Mouse (Mus musculus) thymus, postnatal 10 days (tissue): Measurements from ENCODE around the gene Tmcc3.
"Not testable (repeated sequence)": the region's sequence is repeated elsewhere in the genome, so short reads cannot be mapped to it uniquely, and the experiment has no call there.

Experiments
- DNase-seq, 2 experiments: peaks; one replicate each; pipeline ENCODE4 v3.0.0; 2021; ENCODE audit warnings: low spot score in 2 of 2

The Tmcc3 gene

GRCm38 (mm10) chr10:94514506-94515178 lies 202.9 kb downstream of the Tmcc3 start:
- DNase-seq: peak; percentile 80 to 85

GRCm38 (mm10) chr10:94515179-94515545 lies 203.4 kb downstream of the Tmcc3 start:
- peak; percentile 77 for DNase-seq

GRCm38 (mm10) chr10:94515583-94515982 lies 203.8 kb downstream of the Tmcc3 start:
- DNase-seq: no peak

GRCm38 (mm10) chr10:94519887-94520286 lies 208.1 kb downstream of the Tmcc3 start:
- no peak for DNase-seq

GRCm38 (mm10) chr10:94520306-94521106 lies 208.8 kb downstream of the Tmcc3 start:
- DNase-seq: no peak

GRCm38 (mm10) chr10:94521107-94521401 lies 209.3 kb downstream of the Tmcc3 start:
- no peak for DNase-seq

GRCm38 (mm10) chr10:94521776-94522175 lies 210.0 kb downstream of the Tmcc3 start:
- no peak for DNase-seq

- peak in 1 of 2 experiments; percentile 31 for DNase-seq
These were observed 211.5 kb downstream of the Tmcc3 start for GRCm38 (mm10) chr10:94523297-94523696.

- DNase-seq: peak; percentile 75 to 83
These were observed 212.0 kb downstream of the Tmcc3 start for GRCm38 (mm10) chr10:94523711-94524156.

GRCm38 (mm10) chr10:94524966-94525365 lies 213.2 kb downstream of the Tmcc3 start:
- peak; percentile 20 to 40 for DNase-seq

- no peak for DNase-seq
These were observed 214.0 kb downstream of the Tmcc3 start for GRCm38 (mm10) chr10:94525784-94526183.

- no peak for DNase-seq
These were observed 215.1 kb downstream of the Tmcc3 start for GRCm38 (mm10) chr10:94526834-94527233.

GRCm38 (mm10) chr10:94527248-94527647 lies 215.5 kb downstream of the Tmcc3 start:
- no peak for DNase-seq

- DNase-seq: no peak
These were observed 218.3 kb downstream of the Tmcc3 start for GRCm38 (mm10) chr10:94530079-94530478.

- DNase-seq: no peak
These were observed 219.7 kb downstream of the Tmcc3 start for GRCm38 (mm10) chr10:94531482-94531881.

- DNase-seq: no peak
These were observed 221.5 kb downstream of the Tmcc3 start for GRCm38 (mm10) chr10:94533081-94533724.

- not testable (repeated sequence) for DNase-seq
These were observed 226.9 kb downstream of the Tmcc3 start for GRCm38 (mm10) chr10:94538623-94539022.

GRCm38 (mm10) chr10:94540241-94540640 lies 228.5 kb downstream of the Tmcc3 start:
- no peak for DNase-seq

- DNase-seq: no peak
These were observed 232.2 kb downstream of the Tmcc3 start for GRCm38 (mm10) chr10:94543956-94544355.

GRCm38 (mm10) chr10:94544803-94545202 lies 233.1 kb downstream of the Tmcc3 start:
- DNase-seq: no peak

- DNase-seq: no peak
These were observed 233.7 kb downstream of the Tmcc3 start for GRCm38 (mm10) chr10:94545259-94546019.

GRCm38 (mm10) chr10:94546617-94547016 lies 234.9 kb downstream of the Tmcc3 start:
- no peak for DNase-seq
